Mouse (Mus musculus) liver, embryonic 11.5 days (tissue): ENCODE results near the gene Slirp. TPM values are rescaled to one million over a fixed set of nuclear protein-coding genes. Genes with fewer than 3 reads are reported as not detected.
"Not testable (repeated sequence)": the region's sequence is repeated elsewhere in the genome, so short reads cannot be mapped to it uniquely, and the experiment has no call there.

ENCODE experiments used
- ATAC-seq: fragments of 200-750 bp; cut with Nextera tagmentation; replicated peaks from 2 replicates; pipeline ENCODE4 v1.8.0; 2017; ENCODE audit warnings: moderate number of reproducible peaks, mild to moderate bottlenecking, moderate TSS enrichment, moderate library complexity; ENCODE audit not compliant: low FRiP score
- DNase-seq: peaks from one replicate; pipeline ENCODE4 v3.0.0-alpha.2; 2017; ENCODE audit warnings: low spot score
- H3K27ac ChIP-seq: fragments of 300-500 bp; sonication (generic); 2 replicates; pipeline ENCODE4 v1.5.1; 2014; ENCODE audit warnings: mild to moderate bottlenecking, low read depth, low read length, control low read depth
- H3K27me3 ChIP-seq: fragments of 300-500 bp; sonication (generic); replicated peaks from 2 replicates; pipeline ENCODE4 v1.6.1; 2014; ENCODE audit warnings: low read length, mixed read lengths; ENCODE audit not compliant: control insufficient read depth, insufficient read depth
- H3K36me3 ChIP-seq: fragments of 300-500 bp; sonication (generic); 2 replicates; pipeline ENCODE4 v1.6.1; 2014; ENCODE audit warnings: mild to moderate bottlenecking, low read length, moderate library complexity, mixed read lengths; ENCODE audit not compliant: control insufficient read depth, insufficient read depth
- H3K4me1 ChIP-seq: fragments of 300-500 bp; sonication (generic); replicated peaks from 2 replicates; pipeline ENCODE4 v1.6.1; 2014; ENCODE audit warnings: low read length, mixed read lengths; ENCODE audit not compliant: control insufficient read depth, insufficient read depth
- H3K4me2 ChIP-seq: fragments of 300-500 bp; sonication (generic); 2 replicates; pipeline ENCODE4 v1.6.1; 2014; ENCODE audit warnings: mild to moderate bottlenecking, control low read depth, moderate library complexity
- H3K4me3 ChIP-seq: fragments of 300-500 bp; sonication (generic); 2 replicates; pipeline ENCODE4 v1.5.1; 2014; ENCODE audit warnings: low read depth, low read length, control low read depth
- H3K9ac ChIP-seq: fragments of 300-500 bp; sonication (generic); 2 replicates; pipeline ENCODE4 v1.6.1; 2014; ENCODE audit warnings: low read depth, low read length, control low read depth
- H3K9me3 ChIP-seq: fragments of 300-500 bp; sonication (generic); 2 replicates; pipeline ENCODE4 v1.6.1; 2016; ENCODE audit warnings: low read length, inconsistent platforms, mixed read lengths; ENCODE audit not compliant: control insufficient read depth
- WGBS: fragments of 180-500 bp; shearing (Covaris S2); extraction: QIAGEN DNeasy Blood & Tissue Kit; methylation state at CpG from one replicate; pipeline ENCODE4 v1.1.7; 2014; 5-methylcytosine and 5-hydroxymethylcytosine counted together
- microRNA-seq: library from miRNA; unstranded; fragments of <30 nt; microRNA quantifications from one replicate; pipeline ENCODE4, GENCODE M21; 2017; ENCODE audit warnings: borderline number of aligned reads
- polyA plus RNA-seq: library from polyadenylated mRNA; unstranded; fragments of >200 nt; fragmentation: Nextera tagmentation; extraction: Ambion mirVana; gene quantifications from 2 replicates; pipeline ENCODE4 v1.2.1, GENCODE M21; 2014

The Slirp gene
- polyA plus RNA-seq, 1 experiment from 2014 or later, result 321 TPM

- H3K27ac ChIP-seq, H3K27me3 ChIP-seq, H3K36me3 ChIP-seq, H3K9ac ChIP-seq, H3K4me3 ChIP-seq, DNase-seq, H3K4me2 ChIP-seq, H3K9me3 ChIP-seq, H3K4me1 ChIP-seq, ATAC-seq: not testable (repeated sequence)
- WGBS, result 50% methylated on average over 2 of the region's 2 CpGs
Observed at GRCm38 (mm10) chr12:87488683-87489082, 45.0 kb downstream of the Slirp start.

GRCm38 (mm10) chr12:87494421-87494820 lies 50.7 kb downstream of the Slirp start, which contains the start of gene Gm5788:
TSS of gene Gm5788 (plus strand) at chr12:87494721.
- 84% methylated on average over 3 of the region's 3 CpGs for WGBS
- ATAC-seq, result not testable (repeated sequence)

More at GRCm38 (mm10) chr12:87494421-87494820, 50.7 kb downstream of the Slirp start, which contains the start of gene Gm5788:
- DNase-seq, H3K36me3 ChIP-seq, H3K4me3 ChIP-seq, H3K27ac ChIP-seq, H3K4me1 ChIP-seq, H3K9me3 ChIP-seq, H3K4me2 ChIP-seq, H3K9ac ChIP-seq, H3K27me3 ChIP-seq: not testable (repeated sequence)

Small RNAs within 50 kb of the gene (microRNA-seq; reads per million reads assigned to microRNA genes)
- gene Mir3068, result 81.3 reads per million, percentile 47 among the genes with 10 or more reads in this experiment

Other genes starting within 250 kb of the Slirp start
- 22.0 and 26.0 TPM in 2 replicates for gene Samd15, start 244.2 kb upstream of the Slirp start, polyA plus RNA-seq
- gene Tmed8, start 243.4 kb upstream of the Slirp start, polyA plus RNA-seq, result 2.0 TPM in 2 replicates
- gene Noxred1, start 205.2 kb upstream of the Slirp start, polyA plus RNA-seq, result 0.48 and 0.96 TPM in 2 replicates
- gene Vipas39, start 177.6 kb upstream of the Slirp start, polyA plus RNA-seq, result 23.8 and 26.5 TPM in 2 replicates
- 296 and 310 TPM in 2 replicates for gene Ahsa1, start 177.4 kb upstream of the Slirp start, polyA plus RNA-seq
- 0.23 and 0.38 TPM in 2 replicates for gene Ism2, start 144.2 kb upstream of the Slirp start, polyA plus RNA-seq
- gene Sptlc2, start 55.5 kb upstream of the Slirp start, polyA plus RNA-seq, result 56.9 and 63.2 TPM in 2 replicates
- 56.5 and 64.9 TPM in 2 replicates for gene Alkbh1, start 121 bp downstream of the Slirp start, polyA plus RNA-seq
- gene Snw1, start 28.4 kb downstream of the Slirp start, polyA plus RNA-seq, result 121 and 130 TPM in 2 replicates
- gene Gm5788, start 50.8 kb downstream of the Slirp start, polyA plus RNA-seq, result not detected in 2 replicates
- not detected in 2 replicates for gene Gm8300, start 70.4 kb downstream of the Slirp start, polyA plus RNA-seq
- not detected in 2 replicates for gene Oog1, start 158.8 kb downstream of the Slirp start, polyA plus RNA-seq
- gene Gm4027, start 175.0 kb downstream of the Slirp start, polyA plus RNA-seq, result not detected in 2 replicates
- not detected in 2 replicates for gene Gm16381, start 200.7 kb downstream of the Slirp start, polyA plus RNA-seq